Mouse (Mus musculus) neural tube, embryonic 15.5 days (tissue): ENCODE measurements at regions not wholly inside any gene's neighbourhood (a gene's known extent, or its start where the extent isn't known, plus 50 kb on each side); places are given as distances from the start of the nearest gene placed in this dataset. TPM values are rescaled to one million over a fixed set of nuclear protein-coding genes. Genes with fewer than 3 reads are reported as not detected.

Source experiments
- ATAC-seq: fragments of 200-750 bp; cut with Nextera tagmentation; 2 replicates; pipeline ENCODE4 v1.8.0; 2017; ENCODE audit warnings: mild to moderate bottlenecking, moderate TSS enrichment, moderate library complexity; ENCODE audit not compliant: low FRiP score
- H3K27ac ChIP-seq: fragments of 300-500 bp; sonication (generic); replicated peaks from 2 replicates; pipeline ENCODE4 v1.5.1; 2015; ENCODE audit warnings: mild to moderate bottlenecking, inconsistent platforms
- H3K27me3 ChIP-seq: fragments of 300-500 bp; sonication (generic); replicated peaks from 2 replicates; pipeline ENCODE4 v1.6.1; 2015; ENCODE audit warnings: inconsistent platforms
- H3K36me3 ChIP-seq: fragments of 300-500 bp; sonication (generic); 2 replicates; pipeline ENCODE4 v1.6.1; 2015; ENCODE audit warnings: inconsistent platforms
- H3K4me1 ChIP-seq: fragments of 300-500 bp; sonication (generic); 2 replicates; pipeline ENCODE4 v1.6.1; 2015; ENCODE audit warnings: inconsistent platforms
- H3K4me2 ChIP-seq: fragments of 300-500 bp; sonication (generic); 2 replicates; pipeline ENCODE4 v1.6.1; 2015; ENCODE audit warnings: inconsistent platforms, mild to moderate bottlenecking, moderate library complexity
- H3K4me3 ChIP-seq: fragments of 300-500 bp; sonication (generic); replicated peaks from 2 replicates; pipeline ENCODE4 v1.5.1; 2015; ENCODE audit warnings: mild to moderate bottlenecking, inconsistent platforms
- H3K9ac ChIP-seq: fragments of 300-500 bp; sonication (generic); replicated peaks from 2 replicates; pipeline ENCODE4 v1.6.1; 2015; ENCODE audit warnings: mild to moderate bottlenecking, inconsistent platforms
- H3K9me3 ChIP-seq: fragments of 300-500 bp; sonication (generic); replicated peaks from 2 replicates; pipeline ENCODE4 v1.6.1; 2016; ENCODE audit warnings: inconsistent platforms
- WGBS: fragments of 180-500 bp; shearing (Covaris S2); methylation state at CpG from one replicate; pipeline ENCODE4 v1.1.7; 2015; ENCODE audit warnings: mixed read lengths; 5-methylcytosine and 5-hydroxymethylcytosine counted together
- microRNA-seq: library from miRNA; unstranded; fragments of <30 nt; microRNA quantifications from one replicate; pipeline ENCODE4, GENCODE M21; 2017

GRCm38 (mm10) chr8:128296728-128297380 is 61.5 kb upstream of the Nrp1 start:
- Histone ChIP-seq H3K4me1 (0 out of 2 replicates have a peak, but pooled peaks cover 4% of the 10 kb centered on the region), H3K4me2 (no peak overlapping the region), H3K27me3 (no peaks in the 10 kb centered on the region), H3K9ac (no peak overlapping the region), H3K4me3 (no peak overlapping the region), H3K36me3 (no peaks in the 10 kb centered on the region), H3K27ac (no peak overlapping the region), H3K9me3 (no peaks in the 10 kb centered on the region)
- WGBS, result 59% methylated on average over 14 of the region's 14 CpGs
- no peak for ATAC-seq

GRCm38 (mm10) chr8:128302322-128302721 is 56.1 kb upstream of the Nrp1 start:
- H3K4me3 ChIP-seq, result no peak overlapping the region
- H3K4me1 ChIP-seq, result 0 out of 2 replicates have a peak, but pooled peaks cover under 1% of the 10 kb centered on the region
- ATAC-seq, result no peak
- no peak overlapping the region for H3K9ac ChIP-seq
- 86% methylated on average over 2 of the region's 2 CpGs for WGBS
- H3K9me3 ChIP-seq, result no peaks in the 10 kb centered on the region
- no peak overlapping the region for H3K27ac ChIP-seq
- no peak overlapping the region for H3K4me2 ChIP-seq
- H3K36me3 ChIP-seq, result no peaks in the 10 kb centered on the region
- no peaks in the 10 kb centered on the region for H3K27me3 ChIP-seq

Small RNA genes in the stretch of these regions (microRNA-seq; reads per million reads assigned to microRNA genes)
- not detected for gene Mir21c
